Mouse (Mus musculus) T-helper 1 cell (primary cell): ENCODE measurements around the gene Pld6.
"Not testable (repeated sequence)": the region's sequence is repeated elsewhere in the genome, so short reads cannot be mapped to it uniquely, and the experiment has no call there.

Source experiments
- in situ Hi-C: fragments of 300-600 bp; cut with MboI, MseI; formaldehyde crosslinking; loops from one replicate; pipeline ENCODE4 v1.15.1; 2025; ENCODE audit warnings: high pct_unique_total_duplicates

The Pld6 gene

GRCm38 (mm10) chr11:59746614-59747013 is 40.8 kb downstream of the Pld6 start:
- in situ Hi-C loops = no loop called here

GRCm38 (mm10) chr11:59745851-59746250 is 41.6 kb downstream of the Pld6 start:
- in situ Hi-C loops = no loop called here

- in situ Hi-C loops = no loop called here
Observed at GRCm38 (mm10) chr11:59744374-59744773, 43.1 kb downstream of the Pld6 start.

- in situ Hi-C loops = no loop called here
Observed at GRCm38 (mm10) chr11:59743712-59744111, 43.7 kb downstream of the Pld6 start.

DNA sequence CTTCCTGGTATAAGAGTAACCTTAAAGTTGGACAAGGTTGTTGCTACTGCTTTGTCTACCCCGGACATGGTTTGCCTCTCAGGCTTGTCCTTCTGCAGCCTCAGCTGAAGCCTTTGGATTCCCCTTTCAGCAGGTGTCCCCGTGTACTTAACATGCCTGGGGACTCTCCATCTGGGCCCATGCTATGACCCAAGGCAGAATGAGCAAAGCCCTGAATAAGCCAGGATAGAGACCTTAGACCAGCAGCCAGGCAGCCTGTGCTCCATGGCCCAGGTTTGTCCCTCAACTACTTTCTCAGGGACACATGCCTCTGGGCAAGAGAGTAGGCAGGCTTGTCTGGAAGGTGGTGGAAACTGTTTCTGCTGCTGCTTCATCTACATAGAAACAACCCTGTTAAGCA is 44.1 kb downstream of the Pld6 start:
- in situ Hi-C loops = no loop called here

- in situ Hi-C loops = no loop called here
Observed at GRCm38 (mm10) chr11:59741915-59742314, 45.5 kb downstream of the Pld6 start.

- in situ Hi-C loops = no loop called here
Observed at GRCm38 (mm10) chr11:59739996-59740395, 47.4 kb downstream of the Pld6 start.

DNA sequence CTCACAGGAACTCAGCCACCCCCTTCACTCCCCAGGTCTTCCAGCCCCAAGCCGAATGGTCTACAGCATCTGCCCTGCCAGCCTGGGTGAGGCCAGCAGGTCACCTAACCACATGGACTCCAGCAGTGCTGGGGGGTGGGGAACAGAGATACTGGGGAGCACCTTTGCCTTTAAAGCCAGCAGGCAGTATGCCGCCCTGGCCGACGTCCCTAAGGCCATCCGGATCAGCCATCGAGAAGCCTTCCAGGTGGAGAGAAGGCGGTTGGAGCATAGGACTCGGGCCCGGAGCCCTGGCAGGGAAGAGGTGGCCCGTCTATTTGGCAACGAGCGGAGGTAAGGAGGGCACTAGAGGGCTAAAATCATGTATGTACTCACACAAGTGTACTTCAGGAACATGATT is 50.2 kb downstream of the Pld6 start:
- in situ Hi-C loops = no loop called here

DNA sequence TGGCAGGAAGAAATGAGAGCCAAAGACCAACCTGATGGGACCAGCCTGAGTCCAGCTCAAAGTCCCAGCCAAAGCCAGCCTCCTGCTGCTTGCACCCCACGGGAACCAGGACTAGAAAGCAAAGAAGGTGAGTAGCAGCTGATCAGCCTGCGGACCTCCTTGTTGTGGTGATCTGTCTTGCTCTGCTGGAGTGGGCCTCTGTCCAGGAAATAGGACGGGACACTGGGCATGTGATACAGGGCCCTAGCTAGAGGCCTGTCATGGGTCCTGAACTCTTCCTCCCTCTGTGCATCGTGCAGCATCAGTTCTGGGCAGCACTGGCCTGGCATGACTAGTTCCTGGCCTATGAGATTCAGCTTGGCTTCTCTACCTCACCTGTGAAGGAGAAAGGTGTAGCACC is 51.5 kb downstream of the Pld6 start:
- in situ Hi-C loops = not testable (repeated sequence)

DNA sequence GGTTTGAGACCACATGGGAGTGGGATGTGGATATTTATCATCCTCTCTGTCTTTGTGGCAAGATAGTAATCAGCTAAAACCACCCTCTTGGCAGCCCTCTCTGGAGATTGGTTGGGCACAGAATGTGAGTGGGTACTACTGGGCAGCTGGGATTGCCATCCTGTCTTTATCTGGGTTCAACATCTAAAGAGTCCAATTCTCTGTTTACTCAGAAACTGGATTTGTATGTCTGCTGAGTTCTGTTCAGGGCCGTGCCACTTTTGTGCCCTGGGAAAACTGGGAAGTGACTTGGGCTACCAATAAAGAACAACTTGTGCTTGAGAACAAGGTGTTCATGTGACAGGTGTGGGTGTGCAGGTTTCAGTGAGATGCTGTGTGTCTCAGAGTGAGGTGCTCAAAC is 53.1 kb downstream of the Pld6 start:
- in situ Hi-C loops = loop anchor here (5.0 kb wide), 1 partner anchor 112 kb away; no protein-coding TSS in a partner anchor
